Mouse (Mus musculus): ENCODE measurements around the gene Ckap5. TPM values are rescaled to one million over a fixed set of nuclear protein-coding genes. Genes with fewer than 3 reads are reported as not detected.

Ckap5 gene
- polyA plus RNA-seq, 1 experiment from 2014 or later, result 123 TPM

GRCm38 (mm10) chr2:91628171-91628570 is 101.6 kb downstream of the Ckap5 start:
- DNase-seq (ENCODE audit: low spot score), result no peak

GRCm38 (mm10) chr2:91629682-91630081 is 103.1 kb downstream of the Ckap5 start:
- H3K4me2 ChIP-seq (ENCODE audit: low read depth, low read length), result no peak overlapping the region
- no peak overlapping the region for H3K9ac ChIP-seq (replicated peaks; ENCODE audit: low read length)
- no peak for DNase-seq (ENCODE audit: low spot score)
- H3K4me1 ChIP-seq (ENCODE audit: control insufficient read depth, insufficient read depth, low read length), result no peaks in the 10 kb centered on the region
- ATAC-seq (replicated peaks; ENCODE audit: insufficient number of reproducible peaks, low FRiP score, low TSS enrichment, low read depth), result no peak
- no peaks in the 10 kb centered on the region for H3K9me3 ChIP-seq (replicated peaks; ENCODE audit: control insufficient read depth, low read length)
- H3K27me3 ChIP-seq (ENCODE audit: control insufficient read depth, insufficient read depth, low read length), result no peaks in the 10 kb centered on the region
- WGBS, result 86% methylated on average over 18 of the region's 18 CpGs
- H3K4me3 ChIP-seq (ENCODE audit: low read depth, low read length), result no peak overlapping the region
- H3K36me3 ChIP-seq (replicated peaks; ENCODE audit: control insufficient read depth, insufficient read depth, low read depth, low read length), result no peaks in the 10 kb centered on the region
- no peak overlapping the region for H3K27ac ChIP-seq (replicated peaks; ENCODE audit: low read depth, low read length)

More at GRCm38 (mm10) chr2:91628171-91628570, 101.6 kb downstream of the Ckap5 start:
- Histone ChIP-seq H3K9me3 (replicated peaks; ENCODE audit: control insufficient read depth, low read length) (no peaks in the 10 kb centered on the region), H3K4me3 (ENCODE audit: low read depth, low read length) (no peak overlapping the region), H3K4me1 (ENCODE audit: control insufficient read depth, insufficient read depth, low read length) (no peaks in the 10 kb centered on the region), H3K36me3 (replicated peaks; ENCODE audit: control insufficient read depth, insufficient read depth, low read depth, low read length) (no peaks in the 10 kb centered on the region), H3K27me3 (ENCODE audit: control insufficient read depth, insufficient read depth, low read length) (no peaks in the 10 kb centered on the region), H3K9ac (replicated peaks; ENCODE audit: low read length) (no peak overlapping the region), H3K4me2 (ENCODE audit: low read depth, low read length) (no peak overlapping the region), H3K27ac (replicated peaks; ENCODE audit: low read depth, low read length) (no peak overlapping the region)
- 90% methylated on average over 8 of the region's 8 CpGs for WGBS
- no peak for ATAC-seq (replicated peaks; ENCODE audit: insufficient number of reproducible peaks, low FRiP score, low TSS enrichment, low read depth)

GRCm38 (mm10) chr2:91630384-91630783 is 103.8 kb downstream of the Ckap5 start:
- Histone ChIP-seq H3K4me3 (ENCODE audit: low read depth, low read length) (no peak overlapping the region), H3K27ac (replicated peaks; ENCODE audit: low read depth, low read length) (no peak overlapping the region), H3K36me3 (replicated peaks; ENCODE audit: control insufficient read depth, insufficient read depth, low read depth, low read length) (no peaks in the 10 kb centered on the region), H3K9me3 (replicated peaks; ENCODE audit: control insufficient read depth, low read length) (no peaks in the 10 kb centered on the region), H3K4me2 (ENCODE audit: low read depth, low read length) (no peak overlapping the region), H3K4me1 (ENCODE audit: control insufficient read depth, insufficient read depth, low read length) (no peaks in the 10 kb centered on the region), H3K27me3 (ENCODE audit: control insufficient read depth, insufficient read depth, low read length) (no peaks in the 10 kb centered on the region), H3K9ac (replicated peaks; ENCODE audit: low read length) (no peak overlapping the region)
- DNase-seq (ENCODE audit: low spot score) (no peak), ATAC-seq (replicated peaks; ENCODE audit: insufficient number of reproducible peaks, low FRiP score, low TSS enrichment, low read depth) (no peak)
- WGBS, result 86% methylated on average over 12 of the region's 12 CpGs

- Histone ChIP-seq H3K36me3 (replicated peaks; ENCODE audit: control insufficient read depth, insufficient read depth, low read depth, low read length) (no peaks in the 10 kb centered on the region), H3K4me1 (ENCODE audit: control insufficient read depth, insufficient read depth, low read length) (no peaks in the 10 kb centered on the region), H3K9me3 (replicated peaks; ENCODE audit: control insufficient read depth, low read length) (no peaks in the 10 kb centered on the region), H3K4me2 (ENCODE audit: low read depth, low read length) (no peak overlapping the region), H3K4me3 (ENCODE audit: low read depth, low read length) (no peak overlapping the region), H3K27ac (replicated peaks; ENCODE audit: low read depth, low read length) (no peak overlapping the region), H3K9ac (replicated peaks; ENCODE audit: low read length) (no peak overlapping the region), H3K27me3 (ENCODE audit: control insufficient read depth, insufficient read depth, low read length) (no peaks in the 10 kb centered on the region)
- 85% methylated on average over 5 of the region's 5 CpGs for WGBS
- ATAC-seq (replicated peaks; ENCODE audit: insufficient number of reproducible peaks, low FRiP score, low TSS enrichment, low read depth), result no peak
- no peak for DNase-seq (ENCODE audit: low spot score)
Observed at GRCm38 (mm10) chr2:91631826-91632225, 105.3 kb downstream of the Ckap5 start.

- Histone ChIP-seq H3K27me3 (ENCODE audit: control insufficient read depth, insufficient read depth, low read length) (no peaks in the 10 kb centered on the region), H3K36me3 (replicated peaks; ENCODE audit: control insufficient read depth, insufficient read depth, low read depth, low read length) (no peaks in the 10 kb centered on the region), H3K9ac (replicated peaks; ENCODE audit: low read length) (no peak overlapping the region), H3K4me2 (ENCODE audit: low read depth, low read length) (no peak overlapping the region), H3K27ac (replicated peaks; ENCODE audit: low read depth, low read length) (no peak overlapping the region), H3K4me3 (ENCODE audit: low read depth, low read length) (no peak overlapping the region), H3K9me3 (replicated peaks; ENCODE audit: control insufficient read depth, low read length) (no peaks in the 10 kb centered on the region), H3K4me1 (ENCODE audit: control insufficient read depth, insufficient read depth, low read length) (no peaks in the 10 kb centered on the region)
- WGBS, result 77% methylated on average over 5 of the region's 5 CpGs
- ATAC-seq (replicated peaks; ENCODE audit: insufficient number of reproducible peaks, low FRiP score, low TSS enrichment, low read depth), result no peak
- DNase-seq (ENCODE audit: low spot score), result no peak
Observed at GRCm38 (mm10) chr2:91632316-91632715, 105.8 kb downstream of the Ckap5 start.

GRCm38 (mm10) chr2:91633334-91633977 is 106.9 kb downstream of the Ckap5 start:
- H3K4me2 ChIP-seq (ENCODE audit: low read depth, low read length), result no peak overlapping the region
- H3K9ac ChIP-seq (replicated peaks; ENCODE audit: low read length), result no peak overlapping the region
- H3K27me3 ChIP-seq (ENCODE audit: control insufficient read depth, insufficient read depth, low read length), result no peaks in the 10 kb centered on the region
- no peaks in the 10 kb centered on the region for H3K36me3 ChIP-seq (replicated peaks; ENCODE audit: control insufficient read depth, insufficient read depth, low read depth, low read length)
- no peaks in the 10 kb centered on the region for H3K4me1 ChIP-seq (ENCODE audit: control insufficient read depth, insufficient read depth, low read length)
- no peaks in the 10 kb centered on the region for H3K9me3 ChIP-seq (replicated peaks; ENCODE audit: control insufficient read depth, low read length)
- DNase-seq (ENCODE audit: low spot score) (no peak), ATAC-seq (replicated peaks; ENCODE audit: insufficient number of reproducible peaks, low FRiP score, low TSS enrichment, low read depth) (no peak)
- 81% methylated on average over 12 of the region's 12 CpGs for WGBS
- H3K4me3 ChIP-seq (ENCODE audit: low read depth, low read length), result no peak overlapping the region
- no peak overlapping the region for H3K27ac ChIP-seq (replicated peaks; ENCODE audit: low read depth, low read length)

GRCm38 (mm10) chr2:91634841-91635240 is 108.3 kb downstream of the Ckap5 start:
- no peaks in the 10 kb centered on the region for H3K27me3 ChIP-seq (ENCODE audit: control insufficient read depth, insufficient read depth, low read length)
- ATAC-seq (replicated peaks; ENCODE audit: insufficient number of reproducible peaks, low FRiP score, low TSS enrichment, low read depth) (no peak), DNase-seq (ENCODE audit: low spot score) (no peak)
- 82% methylated on average over 9 of the region's 9 CpGs for WGBS
- no peak overlapping the region for H3K4me2 ChIP-seq (ENCODE audit: low read depth, low read length)
- no peak overlapping the region for H3K27ac ChIP-seq (replicated peaks; ENCODE audit: low read depth, low read length)
- no peak overlapping the region for H3K4me3 ChIP-seq (ENCODE audit: low read depth, low read length)
- H3K4me1 ChIP-seq (ENCODE audit: control insufficient read depth, insufficient read depth, low read length), result no peaks in the 10 kb centered on the region
- no peaks in the 10 kb centered on the region for H3K36me3 ChIP-seq (replicated peaks; ENCODE audit: control insufficient read depth, insufficient read depth, low read depth, low read length)
- H3K9ac ChIP-seq (replicated peaks; ENCODE audit: low read length), result no peak overlapping the region
- no peaks in the 10 kb centered on the region for H3K9me3 ChIP-seq (replicated peaks; ENCODE audit: control insufficient read depth, low read length)

- DNase-seq (ENCODE audit: low spot score) (no peak), ATAC-seq (replicated peaks; ENCODE audit: insufficient number of reproducible peaks, low FRiP score, low TSS enrichment, low read depth) (no peak)
- no peaks in the 10 kb centered on the region for H3K9me3 ChIP-seq (replicated peaks; ENCODE audit: control insufficient read depth, low read length)
- H3K4me2 ChIP-seq (ENCODE audit: low read depth, low read length), result no peak overlapping the region
- no peaks in the 10 kb centered on the region for H3K27me3 ChIP-seq (ENCODE audit: control insufficient read depth, insufficient read depth, low read length)
- H3K4me1 ChIP-seq (ENCODE audit: control insufficient read depth, insufficient read depth, low read length), result no peaks in the 10 kb centered on the region
- no peaks in the 10 kb centered on the region for H3K36me3 ChIP-seq (replicated peaks; ENCODE audit: control insufficient read depth, insufficient read depth, low read depth, low read length)
- H3K27ac ChIP-seq (replicated peaks; ENCODE audit: low read depth, low read length), result no peak overlapping the region
- no peak overlapping the region for H3K4me3 ChIP-seq (ENCODE audit: low read depth, low read length)
- H3K9ac ChIP-seq (replicated peaks; ENCODE audit: low read length), result no peak overlapping the region
- 87% methylated on average over 11 of the region's 11 CpGs for WGBS
Observed at GRCm38 (mm10) chr2:91635486-91635885, 108.9 kb downstream of the Ckap5 start.
